Mouse (Mus musculus) heart, adult 18-20 months (tissue): ENCODE data around the gene Birc6. TPM values are rescaled to one million over a fixed set of nuclear protein-coding genes. Genes with fewer than 3 reads are reported as not detected.

Experiments used
- DNase-seq, 2 experiments: peaks; one replicate each; pipeline ENCODE4 v3.0.0; 2021 to 2022; ENCODE audit warnings: mixed read lengths in 1 of 2
- long read RNA-seq, 2 experiments: library from polyadenylated mRNA; stranded (forward); transcript quantifications; one replicate each; pipeline ENCODE4 v2.0.0; 2021
- total RNA-seq, 2 experiments: library from RNA; stranded (reverse); gene quantifications; 2 replicates each; pipeline ENCODE4 v1.2.3; 2021

Birc6 gene
- 10 to 100 TPM; 62.2 to 72.5 TPM for total RNA-seq
- long read RNA-seq, experiment 1: 0 reads
- long read RNA-seq, experiment 2, partial matches to known transcripts: 1 of 2 reads
- long read RNA-seq, experiment 2, other reads (novel, unspliced or antisense): 1 of 2 reads

GRCm38 (mm10) chr17:74527729-74528607 lies at the start of gene Birc6:
TSS of gene Birc6 (plus strand) at chr17:74528295.
- DNase-seq: peak; percentile 100

- no peak for DNase-seq
These were observed 47.6 kb upstream of the Birc6 start for GRCm38 (mm10) chr17:74480361-74481069.

- peak; percentile 98 to 99 for DNase-seq
These were observed 38.8 kb upstream of the Birc6 start, which contains the start of gene Yipf4 for GRCm38 (mm10) chr17:74489024-74489900. TSS of gene Yipf4 (plus strand) at chr17:74489493.

- no peak for DNase-seq
These were observed 38.2 kb upstream of the Birc6 start for GRCm38 (mm10) chr17:74489901-74490220.

- no peak for DNase-seq
These were observed 36.5 kb upstream of the Birc6 start for GRCm38 (mm10) chr17:74491565-74491964.

GRCm38 (mm10) chr17:74500204-74500603 lies 27.9 kb upstream of the Birc6 start:
- no peak for DNase-seq

GRCm38 (mm10) chr17:74501085-74501484 lies 27.0 kb upstream of the Birc6 start:
- DNase-seq: no peak

- no peak for DNase-seq
These were observed 20.2 kb upstream of the Birc6 start for GRCm38 (mm10) chr17:74507934-74508333.

- DNase-seq: no peak
These were observed 19.5 kb upstream of the Birc6 start for GRCm38 (mm10) chr17:74508600-74508999.

GRCm38 (mm10) chr17:74512308-74512707 lies 15.8 kb upstream of the Birc6 start:
- DNase-seq: no peak

GRCm38 (mm10) chr17:74522797-74523723 lies 5.0 kb upstream of the Birc6 start:
- no peak for DNase-seq

- DNase-seq: no peak
These were observed 2.0 kb upstream of the Birc6 start for GRCm38 (mm10) chr17:74526117-74526516.

GRCm38 (mm10) chr17:74526806-74527653 lies 1.1 kb upstream of the Birc6 start:
- DNase-seq: peak in 1 of 2 experiments; percentile 13

- no peak for DNase-seq
These were observed 795 bp downstream of the Birc6 start for GRCm38 (mm10) chr17:74528648-74529532.

GRCm38 (mm10) chr17:74529533-74529824 lies 1.4 kb downstream of the Birc6 start:
- no peak for DNase-seq

GRCm38 (mm10) chr17:74534971-74535370 lies 6.9 kb downstream of the Birc6 start:
- no peak for DNase-seq

- no peak for DNase-seq
These were observed 9.4 kb downstream of the Birc6 start for GRCm38 (mm10) chr17:74537526-74537925.

- peak in 1 of 2 experiments; percentile 17 for DNase-seq
These were observed 15.5 kb downstream of the Birc6 start for GRCm38 (mm10) chr17:74543615-74544014.

GRCm38 (mm10) chr17:74554118-74554517 lies 26.0 kb downstream of the Birc6 start:
- DNase-seq: no peak
